Mouse (Mus musculus) left cerebral cortex, adult 8-10 months (tissue): ENCODE measurements around the gene Vmac. TPM values are rescaled to one million over a fixed set of nuclear protein-coding genes. Genes with fewer than 3 reads are reported as not detected.

Experiments
- DNase-seq, 2 experiments: peaks; one replicate each; pipeline ENCODE4 v3.0.0; 2022; ENCODE audit warnings: low spot score in 2 of 2
- total RNA-seq, 4 experiments: library from RNA; stranded (reverse); gene quantifications; 2 replicates each; pipeline ENCODE4 v1.2.4; 2022

Gene Vmac
- total RNA-seq: 10 to 100 TPM; 10.4 to 15.7 (median 13.8) TPM

DNA sequence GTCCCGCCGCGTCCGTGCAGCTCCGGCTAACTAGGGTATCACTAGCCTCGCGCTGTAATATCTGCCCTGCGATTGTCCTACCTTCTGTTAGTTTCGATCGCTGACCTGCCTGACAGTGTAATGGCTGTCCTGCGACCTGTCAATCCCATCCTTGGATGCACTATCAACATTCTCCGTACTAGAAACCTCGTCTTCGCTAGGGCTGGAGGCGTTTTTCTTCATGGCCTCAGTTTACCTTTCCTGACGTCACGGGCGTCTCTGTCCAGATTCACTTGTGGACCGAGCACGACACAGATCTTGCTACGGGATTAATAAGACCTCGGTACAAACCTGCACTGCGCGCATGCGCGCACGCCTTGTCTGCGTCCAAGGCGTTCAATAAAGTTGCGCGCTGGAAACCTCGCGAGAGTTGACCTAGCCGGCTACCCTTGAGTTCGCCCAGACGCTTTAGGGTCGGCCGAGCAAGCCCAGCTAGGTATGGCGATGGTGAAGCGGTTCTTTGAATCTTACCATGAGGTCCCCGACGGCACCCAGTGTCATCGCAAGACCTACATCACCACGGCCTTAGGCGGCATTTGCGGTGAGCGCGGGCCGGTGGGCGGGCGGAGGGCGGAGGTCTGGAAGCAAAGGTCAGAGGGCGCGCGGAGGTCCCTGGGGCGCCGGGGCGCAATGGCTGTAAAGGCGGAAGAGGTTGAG is at the start of gene Vmac, which contains the start of gene Ndufa11:
Gene Vmac (minus strand): TSS at position 660 of the 696 bp plus-strand sequence.
Gene Ndufa11 (plus strand): TSS at position 405 of the 696 bp plus-strand sequence.
- peak; percentile 84 to 94 for DNase-seq

DNA sequence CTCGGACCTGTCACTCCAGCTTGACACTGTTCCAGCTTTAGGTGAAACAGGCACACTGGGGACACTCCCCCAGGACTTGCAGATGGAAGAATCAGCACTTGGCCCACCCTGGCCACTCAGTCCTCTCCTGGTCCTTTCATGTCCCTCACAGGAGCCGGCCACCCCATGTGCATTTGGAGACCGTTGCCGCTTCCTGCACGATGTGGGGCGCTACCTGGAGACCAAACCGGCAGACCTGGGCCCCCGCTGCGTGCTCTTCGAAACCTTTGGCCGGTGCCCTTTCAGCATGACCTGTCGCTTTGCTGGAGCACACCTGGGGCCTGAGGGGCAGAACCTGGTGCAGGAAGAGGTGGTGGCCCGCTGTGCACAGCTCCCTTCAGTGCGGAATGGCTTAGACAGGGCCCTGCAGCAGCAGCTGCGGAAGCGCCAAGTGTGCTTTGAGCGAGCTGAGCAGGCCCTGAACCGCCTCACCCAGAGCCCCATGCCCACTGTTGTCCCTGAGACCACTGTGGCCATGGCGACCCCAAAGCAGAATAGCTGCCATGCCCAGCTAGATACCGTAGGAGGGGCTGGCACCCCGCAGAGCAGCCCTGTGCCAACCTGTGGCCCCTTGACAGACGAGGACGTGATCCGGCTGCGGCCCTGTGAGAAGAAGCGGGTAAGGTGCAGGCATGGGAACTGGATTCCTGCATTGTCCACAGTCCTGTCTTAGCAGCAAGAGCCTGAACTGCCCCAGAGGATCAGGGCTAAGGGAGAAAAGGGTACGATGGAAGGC is 49.0 kb upstream of the Vmac start:
- DNase-seq: peak in 1 of 2 experiments; percentile 30

DNA sequence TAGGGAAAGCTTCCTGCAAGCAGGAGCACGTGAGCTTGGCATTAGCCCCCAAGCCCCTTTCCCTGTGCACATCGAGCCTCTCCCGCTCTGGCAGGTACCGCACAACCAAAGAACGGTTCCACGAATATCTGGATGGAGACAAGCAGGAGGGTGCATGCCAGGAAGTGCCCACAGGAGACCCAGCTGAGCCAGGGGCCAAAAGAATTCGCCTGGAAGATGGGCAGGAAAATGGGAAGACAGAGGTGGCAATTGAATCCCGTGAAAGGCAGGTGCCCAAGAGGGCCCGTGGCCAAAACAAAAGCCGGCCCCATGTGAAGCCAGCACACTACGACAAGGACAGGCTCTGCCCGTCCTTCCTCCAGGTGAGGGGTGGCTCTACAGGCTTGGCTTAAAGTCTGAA is 47.6 kb upstream of the Vmac start:
- DNase-seq: peak in 1 of 2 experiments; percentile 60

DNA sequence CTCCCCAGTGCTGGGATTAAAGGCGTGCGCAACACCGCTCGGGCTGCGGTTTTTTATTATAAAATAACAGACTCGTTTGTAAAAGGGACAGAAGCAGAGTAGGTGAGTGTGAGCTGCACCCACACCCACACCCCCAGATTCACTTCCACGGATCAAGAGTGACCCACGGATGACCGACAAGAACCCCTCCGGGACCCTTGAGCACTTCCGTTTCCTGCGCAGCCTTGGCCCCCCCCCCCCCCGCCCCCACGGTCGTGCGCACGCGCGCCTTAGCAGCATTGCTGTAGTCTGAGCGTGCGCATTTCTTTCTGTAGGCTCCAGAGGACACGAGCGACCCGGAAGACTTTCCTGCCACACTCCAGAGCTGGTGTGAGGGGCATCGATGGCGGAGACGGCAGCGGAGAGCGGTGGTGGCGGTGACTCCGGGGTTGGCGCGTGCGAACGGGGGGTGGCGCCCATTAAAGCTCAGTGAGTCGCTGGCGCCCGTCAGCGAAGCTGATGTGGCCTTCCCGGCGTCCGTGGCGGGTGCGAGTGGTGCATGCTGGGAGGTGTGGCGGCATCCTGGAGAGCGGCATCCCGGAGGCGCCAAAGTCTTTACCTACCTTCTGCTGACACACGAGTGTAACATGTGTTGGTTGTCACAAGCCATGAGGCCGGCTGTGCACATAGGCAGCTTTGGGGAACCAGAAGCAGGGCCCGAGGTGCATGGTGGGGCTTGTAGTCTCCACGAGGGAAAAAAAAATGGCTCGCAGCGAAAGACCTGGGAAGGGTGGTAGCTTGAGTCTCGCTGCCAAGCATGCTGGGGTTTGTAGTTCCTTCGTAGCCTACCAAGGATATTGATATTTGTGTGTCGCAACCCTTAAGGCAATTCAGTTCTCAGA is 46.9 kb upstream of the Vmac start, which contains the start of gene Dus3l:
Gene Dus3l (plus strand): TSS at position 284 of the 881 bp plus-strand sequence.
- DNase-seq: peak; percentile 90 to 92

DNA sequence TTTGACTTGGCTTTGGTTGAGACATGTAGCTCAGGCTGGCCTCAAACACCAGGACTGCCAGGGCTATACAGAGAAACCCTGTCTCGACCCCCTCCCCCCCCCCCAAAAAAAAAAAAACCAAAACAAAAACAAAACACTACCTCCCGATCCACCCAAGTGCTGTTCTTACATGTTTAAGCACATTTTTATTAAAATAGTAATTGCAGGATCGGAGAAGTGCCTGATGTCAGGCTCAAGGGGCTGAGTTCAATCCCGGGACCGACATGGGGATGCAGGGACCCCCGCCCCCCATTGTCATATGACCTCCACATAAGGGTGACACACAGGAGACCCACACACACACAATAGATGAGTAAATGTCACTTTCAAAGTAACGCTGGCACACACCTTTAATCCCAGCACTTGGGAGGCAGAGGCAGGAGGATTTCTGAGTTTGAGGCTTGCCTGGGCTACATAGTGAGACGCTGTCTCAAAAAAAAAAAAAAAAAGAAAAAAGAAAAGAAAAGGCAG is 46.0 kb upstream of the Vmac start:
- no peak for DNase-seq

DNA sequence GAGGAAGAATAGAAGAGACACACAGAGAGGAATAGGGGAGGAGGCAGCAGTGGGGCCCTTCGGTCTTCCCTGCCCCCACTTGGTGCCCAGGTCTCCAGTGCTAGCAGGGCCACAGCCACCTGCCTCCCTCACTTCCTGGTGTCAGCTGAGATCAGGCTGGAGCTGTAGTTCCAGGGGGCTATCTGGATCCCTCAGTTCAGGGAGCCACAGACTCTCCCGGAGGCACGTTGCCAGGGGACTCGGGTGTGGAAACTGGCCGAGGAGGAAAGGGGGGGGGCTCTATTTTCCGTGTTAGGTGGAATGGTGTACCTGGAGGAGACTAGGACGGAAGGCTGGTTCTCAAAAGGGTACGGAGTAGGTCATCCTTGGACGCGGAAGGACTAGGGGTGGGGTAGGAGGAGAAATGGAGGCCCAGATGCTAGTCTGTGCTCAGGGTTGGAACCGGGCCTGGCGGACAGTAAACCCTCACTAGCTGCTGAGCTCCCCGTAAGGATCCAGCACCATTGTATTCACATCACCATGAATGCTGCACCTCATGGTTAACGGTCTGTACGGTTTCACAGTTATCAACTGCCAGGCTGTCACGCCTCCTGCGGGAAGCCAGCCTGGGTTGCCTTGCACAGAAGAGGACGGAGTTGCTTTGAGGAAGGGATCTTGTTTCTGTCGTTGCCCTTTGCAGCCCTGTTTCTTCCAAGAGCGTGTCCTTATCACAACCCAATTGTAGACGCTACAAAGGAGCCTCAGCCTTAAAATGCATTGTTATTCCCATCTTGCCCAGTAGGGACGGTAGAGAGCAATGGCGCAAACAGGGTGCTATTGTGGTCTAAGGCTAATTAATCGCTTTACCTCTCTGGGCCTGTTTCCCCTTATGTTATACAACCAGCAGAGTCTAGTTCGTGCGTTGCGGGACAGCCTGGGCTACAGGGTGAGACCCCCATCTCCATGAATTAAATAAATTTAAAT is 45.2 kb upstream of the Vmac start:
- peak; percentile 46 to 49 for DNase-seq

DNA sequence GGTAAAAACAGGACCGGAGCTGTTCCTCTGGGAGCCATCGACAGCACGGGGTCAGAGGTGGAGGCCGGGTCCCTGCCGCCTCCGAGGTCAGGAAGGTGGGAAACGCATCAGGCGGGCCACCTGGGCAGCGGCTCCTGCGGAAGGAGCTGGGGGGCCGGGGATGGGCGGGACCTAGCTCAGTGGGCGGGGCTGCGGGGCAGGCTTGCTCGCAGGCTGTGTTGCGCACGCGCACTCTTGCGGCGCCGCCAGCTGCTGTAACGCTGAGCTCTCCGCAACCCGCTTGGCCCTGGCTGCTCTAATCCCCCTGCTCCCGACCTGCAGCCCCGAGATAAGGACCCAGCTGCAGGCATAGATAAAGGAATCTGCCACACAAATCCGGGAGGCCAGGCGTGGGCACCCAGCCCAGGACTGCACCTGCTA is 44.2 kb upstream of the Vmac start:
- peak; percentile 79 to 82 for DNase-seq

DNA sequence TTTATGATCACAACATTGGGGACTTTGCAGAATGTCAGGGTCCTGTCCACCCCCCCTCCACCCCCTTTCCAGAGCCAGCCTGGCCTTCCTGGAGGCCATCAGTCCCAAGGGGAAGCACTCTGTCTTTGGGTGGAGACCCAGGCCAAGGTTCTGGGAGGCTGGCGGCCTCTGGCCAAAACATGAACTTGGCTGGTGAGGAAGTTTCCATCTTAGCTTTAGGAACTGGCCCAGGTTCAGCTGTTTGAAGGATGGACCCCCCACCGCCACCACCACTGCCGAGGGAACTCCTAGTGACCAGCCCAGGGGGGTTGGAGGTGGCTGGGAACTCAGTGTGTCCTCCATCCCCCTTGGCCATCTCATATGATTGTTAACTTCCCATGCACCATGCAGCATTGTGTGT is 43.3 kb upstream of the Vmac start:
- DNase-seq: no peak

DNA sequence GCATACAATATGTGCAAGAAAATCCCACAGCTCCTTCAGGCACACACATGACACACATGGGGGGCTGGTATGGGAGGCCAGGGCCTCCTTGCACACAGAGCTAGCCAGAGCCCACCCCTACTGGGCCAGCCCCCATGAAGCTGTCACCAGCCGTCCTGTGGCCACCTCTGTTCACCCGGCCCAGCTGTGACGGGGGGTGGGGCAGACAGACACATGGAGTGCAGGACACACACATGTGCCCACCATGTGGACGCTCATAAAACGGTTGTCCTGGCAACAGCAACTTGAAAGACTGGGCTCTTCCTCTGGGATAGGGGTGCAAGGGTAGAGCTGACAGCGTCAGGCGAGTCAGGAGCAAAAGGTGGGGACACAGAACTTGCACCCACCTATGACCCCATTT is 41.4 kb upstream of the Vmac start:
- DNase-seq: no peak

DNA sequence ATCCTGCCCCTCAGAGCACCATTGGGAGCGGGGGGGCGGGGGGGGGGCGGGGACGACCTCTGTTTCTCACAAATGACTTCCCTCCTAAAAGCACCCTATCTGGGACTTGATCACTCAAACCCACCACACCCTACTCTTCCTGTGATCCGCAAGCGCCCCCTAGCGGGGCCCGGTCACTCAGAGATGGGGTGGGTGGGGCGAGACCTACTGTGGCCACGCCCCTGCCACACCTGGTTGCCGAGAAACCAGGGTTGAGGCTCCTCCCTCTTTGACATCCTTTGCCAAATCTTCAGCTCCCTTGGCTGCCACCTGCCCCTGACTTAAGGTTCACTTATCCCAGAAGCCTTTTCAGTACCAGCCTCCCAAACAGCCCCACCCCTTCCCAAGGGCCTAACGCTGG is 40.3 kb upstream of the Vmac start:
- peak in 1 of 2 experiments; percentile 60 for DNase-seq

DNA sequence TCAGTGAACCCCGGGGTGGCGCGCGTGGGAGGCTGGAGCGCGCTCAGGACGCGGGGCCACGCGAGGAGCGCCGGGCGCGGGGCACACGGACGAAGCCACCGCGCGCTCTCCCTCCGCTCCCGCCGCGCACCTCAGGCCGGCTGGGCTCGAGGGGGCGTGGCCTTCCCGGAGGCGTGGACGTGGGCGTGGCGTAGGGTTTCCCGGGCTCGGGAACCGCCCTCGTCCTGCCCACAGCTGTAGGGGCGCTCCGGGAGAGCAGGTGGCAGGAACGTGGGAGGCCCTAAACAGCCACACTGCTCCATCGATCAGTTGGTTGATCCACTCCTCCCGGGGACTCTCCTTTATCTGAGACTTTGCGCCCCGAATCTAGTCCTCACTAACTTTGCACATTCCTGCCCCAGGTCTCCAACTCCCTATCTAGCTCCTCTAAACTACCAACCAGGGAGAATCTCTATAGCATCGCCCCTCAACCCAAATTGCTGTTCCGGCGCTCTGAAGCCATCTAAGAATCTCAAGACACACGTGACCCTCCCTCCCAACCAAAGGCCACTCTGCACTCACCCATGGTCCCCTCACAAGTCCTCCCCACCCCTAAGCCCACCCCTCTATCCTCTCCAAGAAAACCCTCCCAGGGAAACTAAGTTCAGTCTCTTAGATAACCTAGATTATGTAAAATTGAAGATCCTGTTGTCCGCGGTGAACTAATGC is 39.7 kb upstream of the Vmac start, which contains the start of gene Nrtn:
Gene Nrtn (minus strand): TSS at position 115 of the 708 bp plus-strand sequence.
- peak in 1 of 2 experiments; percentile 45 for DNase-seq

DNA sequence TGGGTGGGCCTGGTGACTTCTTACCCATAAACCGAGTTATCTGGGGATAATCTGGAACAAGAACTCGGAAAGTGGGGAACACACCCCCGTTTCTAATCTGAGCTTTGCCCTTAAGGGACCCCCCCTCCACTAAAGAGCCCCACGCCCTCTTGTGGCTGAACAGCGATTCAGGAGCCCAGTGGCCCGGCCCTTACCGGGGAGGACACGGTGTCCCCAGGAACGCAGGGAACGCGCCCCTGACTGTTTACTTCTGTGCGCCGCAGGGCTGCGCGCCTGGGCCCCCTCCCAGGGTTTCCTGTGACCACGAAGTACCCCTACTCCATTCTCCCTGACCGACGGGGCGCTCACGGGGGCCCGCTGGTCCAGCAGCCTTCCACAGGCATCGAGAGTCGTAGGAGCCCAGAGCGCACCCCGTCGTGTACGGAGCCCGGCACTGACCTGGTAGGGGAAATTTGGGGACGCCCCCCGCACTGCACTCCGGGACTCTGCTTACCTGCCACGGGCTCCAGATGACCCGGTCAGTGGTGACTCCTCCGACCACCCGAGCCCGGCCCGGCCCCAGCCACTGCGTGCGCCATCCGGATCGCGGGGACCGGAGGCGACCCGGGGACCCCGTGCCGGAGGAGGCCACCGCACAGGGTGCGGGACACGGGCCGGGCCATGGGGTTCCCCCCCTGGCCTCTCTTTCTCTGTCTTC is 39.0 kb upstream of the Vmac start:
- no peak for DNase-seq

DNA sequence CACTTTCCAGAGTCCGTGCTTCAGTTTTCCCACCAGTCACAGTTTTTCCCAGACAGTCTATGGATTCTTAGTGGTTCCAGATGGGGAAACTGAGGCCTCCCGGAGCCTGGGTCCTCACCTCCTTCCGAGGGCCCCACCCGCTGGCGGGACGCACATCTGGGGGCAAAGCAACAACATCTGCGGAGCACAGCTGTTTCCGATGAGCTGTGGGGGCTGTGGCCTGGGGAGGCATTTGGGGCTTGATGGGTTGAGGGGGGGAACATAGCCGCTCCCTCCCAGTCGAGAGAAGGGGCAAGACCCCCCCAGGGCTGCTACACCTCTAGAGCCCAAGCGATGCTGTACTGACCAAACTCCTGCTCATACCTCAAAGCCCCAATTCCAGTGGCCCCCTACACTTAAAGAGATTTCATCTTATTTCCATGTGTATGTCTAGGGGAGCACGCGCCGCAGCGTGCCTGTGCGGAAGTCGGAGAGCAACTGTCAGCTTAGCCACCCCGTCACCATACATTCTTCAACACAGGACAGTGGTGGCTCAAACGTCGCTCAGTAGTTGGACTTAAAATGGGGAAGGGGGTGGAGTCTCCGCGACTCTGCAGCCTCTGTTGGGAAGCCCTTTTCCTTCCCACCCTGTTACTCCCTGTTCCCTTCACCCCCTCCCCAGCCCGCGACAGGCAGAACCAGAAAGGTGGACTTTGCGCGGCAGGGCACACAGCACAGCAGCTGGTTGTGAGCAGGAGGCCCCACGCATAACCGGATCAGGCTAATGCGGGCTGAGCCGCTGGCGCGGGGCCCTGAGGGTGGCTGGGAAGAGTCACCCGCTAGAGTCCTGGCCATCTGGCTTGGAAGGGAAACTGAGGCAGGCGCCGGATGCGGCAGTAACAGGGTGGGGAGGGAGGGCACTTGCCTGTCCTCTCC is 36.7 kb upstream of the Vmac start:
- no peak for DNase-seq

DNA sequence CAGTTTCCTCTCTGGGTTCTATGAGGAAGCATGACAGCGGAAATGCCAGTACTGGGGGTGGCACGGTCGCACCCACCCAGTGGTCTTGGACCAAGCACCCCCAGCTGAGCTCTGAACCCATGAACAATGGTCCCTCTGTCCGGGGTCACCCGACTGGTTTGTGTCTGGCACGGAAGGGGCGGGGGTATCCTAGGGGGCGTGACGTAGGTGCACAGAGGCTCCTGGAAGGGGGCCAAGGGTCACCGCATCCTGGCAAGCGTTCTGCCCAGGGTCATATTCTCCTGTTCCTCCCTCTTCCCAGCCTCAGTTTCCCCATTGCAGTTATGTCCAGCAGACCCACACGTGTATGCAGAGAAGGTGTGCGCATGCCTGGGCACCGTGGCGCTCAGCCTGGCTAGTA is 35.6 kb upstream of the Vmac start:
- no peak for DNase-seq

DNA sequence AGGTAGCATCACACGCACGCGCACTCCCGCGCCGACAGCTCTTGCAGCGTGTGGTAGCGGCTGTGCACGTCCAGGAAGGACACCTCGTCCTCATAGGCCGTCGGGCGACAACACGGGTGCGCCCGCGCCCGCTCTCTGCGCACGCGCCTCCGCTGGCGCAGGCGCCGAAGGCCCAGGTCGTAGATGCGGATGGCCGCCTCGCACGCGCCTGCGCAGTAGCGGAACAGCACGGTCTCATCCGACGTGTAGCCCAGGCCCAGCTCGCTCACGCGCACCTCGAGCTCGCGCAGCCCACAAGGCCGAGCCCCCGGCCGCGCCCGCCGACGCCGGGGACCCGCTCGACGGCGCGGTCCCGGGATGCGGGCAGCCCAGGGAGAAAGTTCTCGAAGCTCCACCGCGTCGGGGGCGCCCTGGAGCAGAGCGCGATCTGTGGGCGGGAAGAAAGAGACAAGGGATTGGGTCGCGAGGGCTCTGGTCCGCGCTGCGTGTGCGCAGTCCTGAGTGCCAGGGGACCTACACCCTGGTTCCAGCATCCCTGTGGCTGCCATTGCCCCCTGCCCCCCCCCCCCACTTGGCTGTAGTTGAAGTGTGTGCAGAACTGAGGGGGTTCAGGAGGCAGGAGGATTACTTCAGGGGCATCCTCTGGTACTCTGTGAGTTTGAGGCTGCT is 33.7 kb upstream of the Vmac start:
- no peak for DNase-seq

DNA sequence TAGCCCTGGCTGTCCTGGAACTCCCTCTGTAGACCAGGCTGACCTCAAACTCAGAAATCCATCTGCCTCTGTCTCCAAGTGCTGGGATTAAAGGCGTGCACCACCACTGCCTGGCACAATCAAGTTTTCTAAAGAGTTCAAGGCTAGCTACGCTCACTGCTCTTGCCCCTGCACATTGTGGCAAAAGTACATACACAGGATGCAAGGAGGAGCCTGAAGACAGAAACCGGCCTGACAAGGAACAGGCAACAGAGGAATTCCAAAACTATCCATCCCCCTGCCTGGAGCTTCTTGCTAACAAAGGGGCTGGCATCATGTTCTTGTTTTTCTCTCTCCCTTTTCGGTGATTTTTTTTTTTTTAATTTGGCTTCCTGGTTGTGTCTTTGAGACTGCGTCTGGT is 26.4 kb upstream of the Vmac start:
- DNase-seq: no peak

DNA sequence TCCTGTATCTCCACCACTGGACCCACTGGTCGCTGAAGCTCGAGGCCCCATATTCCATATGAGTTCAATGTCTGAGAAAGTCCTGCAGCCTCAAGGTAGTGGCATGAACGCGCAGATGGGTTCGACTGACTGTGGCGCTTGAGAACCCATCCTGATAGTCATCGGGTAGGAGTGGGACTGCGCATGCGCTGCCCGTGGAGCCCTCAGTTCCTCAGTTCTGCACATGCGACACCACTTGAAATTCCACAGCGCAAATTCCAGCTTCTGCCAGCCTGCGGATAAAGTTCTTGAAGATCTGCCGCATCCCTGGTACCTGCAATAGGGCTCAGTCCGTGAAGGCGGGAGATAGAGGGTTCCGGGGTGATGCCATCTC is 23.0 kb upstream of the Vmac start:
- DNase-seq: no peak
